Mouse (Mus musculus) gastrocnemius, adult 2 months (tissue): Measurements from ENCODE around the gene Fer1l5. TPM values are rescaled to one million over a fixed set of nuclear protein-coding genes. Genes with fewer than 3 reads are reported as not detected.

Experiments
- DNase-seq: peaks from one replicate; pipeline ENCODE4 v3.0.0; 2022
- H3K27ac ChIP-seq: fragments of 200-600 bp; 2 replicates; pipeline ENCODE4 v1.8.1; 2022; ENCODE audit warnings: mild to moderate bottlenecking
- H3K4me3 ChIP-seq: fragments of 200-600 bp; 2 replicates; pipeline ENCODE4 v1.8.1; 2022; ENCODE audit warnings: mild to moderate bottlenecking, moderate library complexity
- CTCF ChIP-seq: fragments of 200-600 bp; IDR thresholded peaks from 2 replicates; pipeline ENCODE4 v1.8.1; 2022; ENCODE audit warnings: antibody characterized with exemption, mild to moderate bottlenecking, moderate library complexity
- intact Hi-C: fragments of 180-260 bp; cut with DNase I; formaldehyde crosslinking; loops from one replicate; pipeline ENCODE4 v1.15.1; 2025
- microRNA-seq: library from miRNA; unstranded; fragments of <30 nt; microRNA quantifications from one replicate; pipeline ENCODE4 v1.2.0, GENCODE M21; 2021
- total RNA-seq, 2 experiments: library from RNA; stranded (reverse); gene quantifications; 2 replicates each; pipeline ENCODE4 v1.2.3; 2021

The Fer1l5 gene
- total RNA-seq, 2 experiments from 2014 or later = not detected

- no peak overlapping the region for H3K4me3 ChIP-seq
- intact Hi-C loops = loop anchor here (2.0 kb wide), 1 partner anchor 23 kb away; no protein-coding TSS in a partner anchor
- peak overlapping the region; percentile 96 for H3K27ac ChIP-seq
- DNase-seq = peak; percentile 66
- TF ChIP-seq CTCF = no peak
These were observed 97.8 kb downstream of the Fer1l5 start for GRCm38 (mm10) chr1:36469811-36470444.

- intact Hi-C loops = loop anchor here (1.0 to 2.0 kb wide), 3 partner anchors 21 to 102 kb away; partner anchors contain the start of gene Kansl3
These were observed 99.4 kb downstream of the Fer1l5 start, which contains the start of gene Cnnm4 for GRCm38 (mm10) chr1:36471181-36472105. Gene Cnnm4 (plus strand): TSS chr1:36471620.

More at GRCm38 (mm10) chr1:36471181-36472105, 99.4 kb downstream of the Fer1l5 start, which contains the start of gene Cnnm4:
- TF ChIP-seq CTCF = peak; percentile 67
- peak; percentile 95 for DNase-seq
- Histone ChIP-seq H3K4me3 (peak within 1 kb of the TSS; percentile 94), H3K27ac (peak within 1 kb of the TSS; percentile 96)

Small RNAs within 50 kb of the gene (microRNA-seq; reads per million reads assigned to microRNA genes)
- not detected for gene Mir6898

Other genes with a start within 250 kb of the Fer1l5 start
- 10 to 100 TPM; 27.6 to 29.1 TPM for gene Uggt1, start 127.6 kb upstream of the Fer1l5 start, total RNA-seq
- gene Neurl3, start 97.6 kb upstream of the Fer1l5 start, total RNA-seq = under 1 TPM; 0.41 to 0.59 TPM
- gene Arid5a, start 64.6 kb upstream of the Fer1l5 start, total RNA-seq = 10 to 100 TPM in 1 of 2 experiments, 1 to 10 TPM in 1; 7.0 to 18.6 TPM
- gene Kansl3, start 3.1 kb upstream of the Fer1l5 start, total RNA-seq = 10 to 100 TPM; 37.7 to 39.6 TPM
- 10 to 100 TPM; 16.4 to 26.7 TPM for gene Lman2l, start 73.0 kb downstream of the Fer1l5 start, total RNA-seq
- 10 to 100 TPM in 1 of 2 experiments, 1 to 10 TPM in 1; 4.1 to 11.0 TPM for gene Cnnm4, start 99.3 kb downstream of the Fer1l5 start, total RNA-seq
- gene Cnnm3, start 139.6 kb downstream of the Fer1l5 start, total RNA-seq = 10 to 100 TPM in 1 of 2 experiments, 1 to 10 TPM in 1; 9.7 to 12.0 TPM
- gene Ankrd23, start 164.6 kb downstream of the Fer1l5 start, total RNA-seq = 1,000 to 10,000 TPM; 1,971 to 4,216 TPM
- gene Gm42417, start 167.1 kb downstream of the Fer1l5 start, total RNA-seq = 1,000 to 10,000 TPM in 1 of 2 experiments, 100 to 1,000 TPM in 1; 819 to 1,877 TPM
- 1 to 10 TPM; 7.2 to 9.3 TPM for gene Ankrd39, start 175.2 kb downstream of the Fer1l5 start, total RNA-seq
- gene Sema4c, start 186.1 kb downstream of the Fer1l5 start, total RNA-seq = 10 to 100 TPM in 1 of 2 experiments, 1 to 10 TPM in 1; 6.8 to 10.0 TPM